Mouse (Mus musculus) T-cell, adult 2 months (primary cell): ENCODE data around the gene 1700025G04Rik.

Experiments used
- DNase-seq: peaks from one replicate; pipeline ENCODE4 v3.0.0; 2022; ENCODE audit warnings: low spot score

Gene 1700025G04Rik

GRCm38 (mm10) chr1:152090018-152090553 lies at the start of gene 1700025G04Rik:
TSS of gene 1700025G04Rik (minus strand) at chr1:152090125.
- DNase-seq: peak; percentile 84

DNA sequence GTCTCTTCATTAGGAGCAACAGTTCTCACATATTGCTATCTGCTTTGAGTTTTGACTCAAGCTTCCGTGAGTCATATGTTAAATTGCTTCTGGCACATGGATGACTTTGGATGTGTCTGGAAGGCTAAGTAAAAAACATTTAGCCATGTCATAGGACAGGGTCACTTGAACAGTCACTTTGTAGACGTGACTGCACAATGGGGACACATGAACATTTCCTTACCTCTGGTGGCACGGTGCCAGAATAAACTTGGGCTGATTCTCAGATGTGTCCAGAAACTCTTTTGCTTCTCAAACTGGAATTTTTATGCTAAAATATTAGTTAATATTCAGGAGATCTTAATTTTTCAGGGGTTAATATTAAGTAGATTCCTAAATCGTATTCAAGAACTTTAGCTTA lies 49.6 kb upstream of the 1700025G04Rik start:
- DNase-seq: no peak

DNA sequence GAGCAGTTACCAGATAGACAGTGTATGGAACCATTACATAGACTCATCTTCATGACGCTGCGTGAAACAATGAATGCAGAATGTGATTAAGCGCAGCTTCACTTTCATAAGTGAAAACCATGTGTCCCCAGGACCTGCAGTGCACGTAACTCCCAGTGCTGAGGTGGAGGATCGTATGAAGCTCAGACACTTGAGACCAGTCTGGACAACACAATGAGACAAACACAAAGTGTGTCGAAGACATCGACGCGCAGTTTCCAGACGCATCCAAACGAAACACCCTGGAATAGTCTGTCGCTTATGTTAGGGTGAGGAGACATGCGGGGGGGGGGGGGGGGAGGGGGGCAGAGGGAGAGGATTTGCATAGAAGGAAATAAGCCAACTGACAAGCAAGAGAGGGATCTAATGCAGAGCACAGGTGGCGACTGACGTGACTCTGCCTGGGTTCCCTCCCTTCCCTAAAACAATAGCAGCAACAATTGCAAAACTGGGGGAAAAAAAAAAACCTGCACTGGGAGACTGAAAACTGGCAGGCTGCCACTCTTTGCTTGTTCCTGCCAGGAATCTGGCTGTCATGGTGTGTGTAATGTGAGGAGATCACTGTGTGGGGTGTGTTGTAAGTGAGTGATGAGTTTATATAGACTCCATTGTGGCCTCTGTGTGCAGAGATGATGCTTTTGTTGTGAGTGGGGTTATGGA lies 40.3 kb upstream of the 1700025G04Rik start:
- DNase-seq: no peak

GRCm38 (mm10) chr1:152125451-152125850 lies 35.5 kb upstream of the 1700025G04Rik start:
- no peak for DNase-seq

GRCm38 (mm10) chr1:152110123-152110522 lies 20.2 kb upstream of the 1700025G04Rik start:
- DNase-seq: no peak

- DNase-seq: no peak
Measured at GRCm38 (mm10) chr1:152106136-152106535, 16.2 kb upstream of the 1700025G04Rik start.

DNA sequence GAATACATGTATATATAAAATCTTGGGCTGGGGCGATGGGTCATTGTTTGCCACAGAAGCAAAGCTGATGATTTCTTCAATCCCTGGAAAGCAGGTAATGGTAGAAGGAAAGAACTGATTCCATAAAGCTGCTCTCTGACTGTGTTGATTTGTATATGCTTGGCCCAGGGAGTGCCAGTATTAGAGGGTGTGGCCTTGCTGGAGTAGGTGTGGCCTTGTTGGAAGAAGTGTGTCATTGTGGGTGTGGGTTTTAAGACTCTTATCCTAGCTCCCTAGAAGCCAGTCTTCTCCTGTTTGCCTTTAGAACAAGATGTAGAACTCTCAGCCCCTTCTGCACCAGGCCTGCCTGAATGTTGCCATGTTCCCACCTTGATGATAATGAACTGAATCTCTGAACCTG lies 15.3 kb upstream of the 1700025G04Rik start:
- no peak for DNase-seq

GRCm38 (mm10) chr1:152101746-152102145 lies 11.8 kb upstream of the 1700025G04Rik start:
- no peak for DNase-seq

- DNase-seq: no peak
Measured at GRCm38 (mm10) chr1:152096045-152096444, 6.1 kb upstream of the 1700025G04Rik start.

DNA sequence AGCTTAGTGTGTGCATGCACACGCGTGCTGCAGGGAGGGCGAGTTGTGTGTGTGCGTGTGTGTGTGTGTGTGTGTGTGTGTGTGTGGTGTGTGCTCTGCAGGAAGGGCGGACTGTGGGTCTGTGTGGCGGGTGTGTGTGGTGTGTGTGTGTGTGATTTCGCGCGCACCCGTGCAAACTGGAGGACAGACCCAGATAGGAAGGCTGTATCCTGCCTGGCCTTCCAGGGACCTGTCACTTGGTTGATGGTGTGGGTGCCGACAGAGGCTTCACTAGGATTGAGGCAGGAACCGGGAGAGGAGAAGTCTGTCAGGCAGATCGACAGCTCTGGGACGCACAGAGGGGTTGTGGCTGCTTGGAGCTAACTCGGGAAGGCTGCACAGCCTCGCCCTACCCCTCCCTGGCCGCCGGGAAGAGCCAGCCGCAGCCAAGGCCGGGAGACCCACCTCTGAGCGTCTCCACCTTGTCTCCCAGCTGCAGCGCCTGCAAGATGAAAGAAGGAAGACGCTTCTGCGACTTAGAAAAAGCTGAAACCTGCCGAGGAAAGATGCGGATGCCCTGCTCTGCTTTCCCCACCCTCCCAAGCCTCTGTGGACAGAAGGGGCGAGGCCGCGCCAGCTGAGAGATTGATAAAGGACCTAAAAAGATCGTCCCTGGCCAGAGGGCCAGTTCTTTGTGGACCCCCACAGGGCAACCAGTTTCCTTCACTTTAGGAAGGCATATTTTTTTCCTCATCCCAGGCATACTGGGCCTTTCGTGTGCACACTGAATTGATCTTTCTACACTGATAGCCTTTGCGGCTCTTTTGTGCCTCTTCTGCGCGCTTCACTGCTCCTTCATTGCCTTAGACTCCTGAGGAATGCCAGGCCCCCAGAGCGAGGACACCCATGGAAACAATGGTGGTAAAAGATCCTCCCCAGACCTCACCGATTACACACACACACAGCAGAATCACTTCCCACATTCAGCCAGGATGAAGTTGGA lies 930 bp upstream of the 1700025G04Rik start:
- DNase-seq: peak; percentile 21

DNA sequence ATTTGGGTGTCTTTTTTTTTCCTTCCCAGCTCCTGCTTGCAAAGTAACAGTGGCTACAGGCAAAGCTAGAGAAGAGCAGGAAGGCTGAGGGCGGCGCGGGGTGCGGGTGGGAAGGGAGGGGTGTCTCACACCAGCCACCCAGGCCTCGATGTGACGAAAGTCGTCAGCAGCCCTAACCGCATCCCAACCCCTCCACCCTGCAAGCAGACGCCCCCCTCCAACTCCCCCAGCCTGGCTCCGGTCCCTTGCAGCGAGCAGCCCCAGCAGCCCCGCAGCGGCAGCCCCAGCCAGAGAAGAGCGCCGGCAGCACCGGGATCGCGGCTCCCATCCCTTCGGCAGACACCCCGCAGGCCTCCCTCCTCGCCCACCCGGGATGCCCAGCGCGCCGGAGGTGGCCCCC lies 399 bp downstream of the 1700025G04Rik start:
- peak; percentile 63 for DNase-seq

DNA sequence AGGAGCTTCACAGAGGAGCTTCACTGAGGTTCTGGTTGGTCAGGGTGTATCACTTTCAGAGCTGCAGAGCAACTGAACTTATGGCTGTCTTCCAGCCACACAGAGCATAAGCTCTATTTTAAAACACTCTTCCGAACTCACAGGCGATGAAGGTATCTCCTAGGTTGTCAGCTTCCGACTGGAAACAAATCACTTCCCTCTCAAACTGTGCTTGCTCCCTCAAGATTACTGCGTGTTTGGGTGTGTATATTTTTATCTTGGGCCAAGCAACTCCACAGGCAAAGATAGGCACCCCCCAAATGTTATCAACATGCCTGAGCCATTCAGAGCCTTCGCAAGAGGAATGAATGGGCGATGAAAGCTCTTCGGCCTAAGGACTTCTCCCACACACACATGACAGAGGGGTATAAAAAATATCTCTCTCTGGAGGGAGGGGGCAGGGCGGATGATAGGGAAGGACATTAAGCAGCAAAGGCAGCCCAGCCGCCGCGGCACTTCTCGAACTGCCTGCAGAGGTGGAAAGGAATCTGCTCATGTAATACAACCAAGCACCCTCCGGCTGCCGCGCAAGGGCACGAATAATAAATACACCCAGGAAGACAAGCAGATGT lies 1.0 kb downstream of the 1700025G04Rik start:
- DNase-seq: peak; percentile 31

DNA sequence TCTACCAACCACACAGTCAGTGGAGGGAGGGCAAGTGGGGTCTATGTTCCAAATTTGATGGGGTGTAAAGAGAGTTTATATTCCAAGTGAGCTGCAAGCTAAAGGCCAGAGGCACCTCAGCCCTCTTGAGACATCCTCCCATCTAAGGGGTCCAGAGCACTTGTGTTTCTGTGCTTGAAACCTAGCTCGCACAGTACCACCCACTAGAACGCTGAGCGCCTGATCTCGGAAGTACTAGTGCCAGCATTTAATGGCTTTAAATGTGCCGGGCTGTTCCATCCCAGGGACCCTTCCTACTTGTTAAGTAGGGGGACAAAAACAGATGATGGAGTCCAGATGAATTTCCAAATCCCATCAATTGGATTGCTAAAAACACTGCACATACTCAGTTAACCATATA lies 1.9 kb downstream of the 1700025G04Rik start:
- DNase-seq: no peak

GRCm38 (mm10) chr1:152086951-152087350 lies 3.0 kb downstream of the 1700025G04Rik start:
- DNase-seq: no peak

- no peak for DNase-seq
Measured at GRCm38 (mm10) chr1:152085561-152085960, 4.4 kb downstream of the 1700025G04Rik start.

DNA sequence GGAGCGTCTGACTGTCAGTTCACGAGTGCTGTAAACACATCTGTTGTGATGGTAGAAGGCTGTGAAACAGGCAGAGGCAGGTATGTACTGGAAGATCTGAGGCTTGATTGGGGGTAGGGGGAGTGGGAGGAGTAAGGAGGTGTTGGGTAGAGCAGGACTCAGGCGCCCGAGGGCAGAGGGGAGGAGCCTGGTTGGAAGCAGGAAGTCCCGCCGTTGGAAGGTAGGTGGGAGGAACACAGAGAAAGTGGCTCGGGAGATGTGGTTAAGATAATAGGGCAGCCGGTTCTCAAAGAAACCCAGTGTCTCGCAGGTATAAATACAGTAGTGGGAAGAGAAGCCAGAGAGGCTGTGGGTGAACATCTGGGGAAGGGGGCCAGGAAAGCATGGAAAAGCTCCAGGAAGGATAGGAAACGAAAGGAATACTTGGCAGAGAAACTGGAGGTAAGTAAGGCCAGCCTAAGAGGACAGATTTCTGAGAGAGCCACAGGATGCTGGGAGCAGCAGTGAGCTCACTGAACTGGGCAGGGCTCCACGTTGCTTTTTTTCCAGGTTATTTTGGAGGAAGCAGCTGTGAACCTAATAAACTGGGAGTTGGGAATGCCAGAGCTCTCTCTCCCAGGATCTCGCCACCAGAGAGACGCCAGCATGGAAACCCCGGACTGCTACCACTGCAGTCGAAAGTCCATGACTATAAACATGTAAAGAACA lies 5.1 kb downstream of the 1700025G04Rik start:
- peak; percentile 80 for DNase-seq

- DNase-seq: no peak
Measured at GRCm38 (mm10) chr1:152081954-152082711, 7.8 kb downstream of the 1700025G04Rik start.

- no peak for DNase-seq
Measured at GRCm38 (mm10) chr1:152081121-152081520, 8.8 kb downstream of the 1700025G04Rik start.

- DNase-seq: no peak
Measured at GRCm38 (mm10) chr1:152080244-152080643, 9.7 kb downstream of the 1700025G04Rik start.

DNA sequence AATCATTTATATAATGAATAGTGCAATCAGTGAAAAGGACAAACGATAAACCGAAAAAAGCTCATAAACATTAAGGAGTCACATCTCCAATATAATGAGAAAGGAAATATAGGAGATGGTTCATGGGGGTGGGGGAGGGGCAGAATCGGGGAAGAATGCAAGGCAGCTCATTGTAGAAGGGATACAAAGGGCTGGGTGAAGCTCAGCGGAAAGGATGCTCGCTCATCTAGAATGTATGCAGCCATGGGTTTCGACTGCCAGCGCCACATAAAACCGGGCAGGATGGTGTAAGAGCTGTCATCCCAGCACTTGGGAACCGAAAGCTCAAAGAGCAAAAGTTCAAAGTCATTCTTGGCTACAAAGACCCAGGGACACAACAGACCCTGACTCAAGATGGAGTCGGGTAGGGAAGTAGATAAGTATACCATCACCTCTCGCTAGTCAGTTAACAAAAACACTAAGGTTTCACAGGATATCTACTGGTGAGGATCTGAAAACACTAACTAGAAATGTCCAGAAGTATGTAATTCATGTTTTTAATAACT lies 12.7 kb downstream of the 1700025G04Rik start:
- no peak for DNase-seq
